Mouse (Mus musculus) duodenum, adult 2 months (tissue): ENCODE results near the gene Sema3d. TPM values are rescaled to one million over a fixed set of nuclear protein-coding genes. Genes with fewer than 3 reads are reported as not detected.

Experiments used
- polyA plus RNA-seq: library from polyadenylated mRNA; depleted of rRNA; stranded (reverse); fragments of >200 nt; gene quantifications from 2 replicates; pipeline ENCODE4 v1.2.3, GENCODE M21; 2012; ENCODE audit warnings: low replicate concordance; rRNA removed

Sema3d gene
- 0.05 and 0.06 TPM in 2 replicates for polyA plus RNA-seq

GRCm38 (mm10) chr5:12383133-12383959 is at the start of gene Sema3d:
TSS of gene Sema3d (plus strand) at chr5:12383385.

